Mouse (Mus musculus): ENCODE measurements around the gene Olfr403.
"Not testable (repeated sequence)": the region's sequence is repeated elsewhere in the genome, so short reads cannot be mapped to it uniquely, and the experiment has no call there.

Olfr403 gene

GRCm38 (mm10) chr11:74185949-74186348 is at the start of gene Olfr403:
TSS of gene Olfr403 (plus strand) at chr11:74186249.
- no peak for DNase-seq (ENCODE audit: low spot score)

GRCm38 (mm10) chr11:74140001-74140400 is 46.0 kb upstream of the Olfr403 start:
- DNase-seq (ENCODE audit: low spot score) = not testable (repeated sequence)

- DNase-seq (ENCODE audit: low spot score) = no peak
These were observed 40.2 kb upstream of the Olfr403 start for GRCm38 (mm10) chr11:74145866-74146265.

- no peak for DNase-seq (ENCODE audit: low spot score)
These were observed 32.8 kb upstream of the Olfr403 start, which contains the start of gene Olfr402 for GRCm38 (mm10) chr11:74153229-74153628. TSS of gene Olfr402 (plus strand) at chr11:74153529.

GRCm38 (mm10) chr11:74168771-74169170 is 17.3 kb upstream of the Olfr403 start:
- DNase-seq (ENCODE audit: low spot score) = no peak

- DNase-seq (ENCODE audit: low spot score) = no peak
These were observed 2.9 kb upstream of the Olfr403 start for GRCm38 (mm10) chr11:74183168-74183567.

- no peak for DNase-seq (ENCODE audit: low spot score)
These were observed 2.3 kb upstream of the Olfr403 start for GRCm38 (mm10) chr11:74183745-74184144.

- DNase-seq (ENCODE audit: low spot score) = no peak
These were observed 25.2 kb downstream of the Olfr403 start, which contains the start of gene Olfr43 for GRCm38 (mm10) chr11:74211279-74211678. TSS of gene Olfr43 (minus strand) at chr11:74211379.

GRCm38 (mm10) chr11:74241201-74241600 is 55.2 kb downstream of the Olfr403 start:
- DNase-seq (ENCODE audit: low spot score) = no peak

All from urinary bladder, postnatal 14 days (tissue).